Mouse (Mus musculus): ENCODE data around the gene Akirin2.

Akirin2 gene

DNA sequence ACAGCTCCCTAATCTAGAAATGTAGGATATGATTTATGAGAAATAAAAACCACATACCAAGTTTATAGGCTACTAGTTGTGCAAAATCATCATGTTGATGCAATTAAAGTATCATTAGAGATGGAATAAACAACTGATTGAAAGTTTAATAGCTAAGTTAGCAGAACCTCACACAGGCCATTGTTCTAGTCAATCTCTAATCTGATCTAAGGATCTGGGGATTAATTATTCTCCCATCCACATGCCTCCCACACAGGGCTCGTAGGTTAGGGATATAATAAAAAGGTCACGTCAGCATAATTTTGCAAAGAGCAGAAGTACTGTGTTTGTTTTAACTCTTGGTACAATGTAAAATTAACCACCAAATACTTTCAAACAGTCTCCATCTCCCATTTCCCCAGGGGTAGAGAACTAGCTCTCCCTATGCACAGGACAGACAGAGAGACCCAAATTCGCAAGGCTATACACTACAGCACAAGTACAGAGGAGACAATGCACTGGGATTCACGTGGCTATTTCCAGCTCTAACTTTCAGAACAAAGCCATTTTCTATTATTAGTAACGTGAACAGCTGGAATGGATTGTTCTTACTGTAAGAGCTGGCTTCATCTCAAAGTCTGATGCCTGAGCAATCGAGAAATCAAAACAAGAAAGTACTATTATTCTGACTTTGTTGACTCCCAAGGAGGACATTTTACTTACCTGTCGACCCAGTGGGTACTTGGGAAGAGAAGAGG is 34.3 kb downstream of the Akirin2 start:
- DNase-seq (ENCODE audit: low read depth, low spot score) = no peak

DNA sequence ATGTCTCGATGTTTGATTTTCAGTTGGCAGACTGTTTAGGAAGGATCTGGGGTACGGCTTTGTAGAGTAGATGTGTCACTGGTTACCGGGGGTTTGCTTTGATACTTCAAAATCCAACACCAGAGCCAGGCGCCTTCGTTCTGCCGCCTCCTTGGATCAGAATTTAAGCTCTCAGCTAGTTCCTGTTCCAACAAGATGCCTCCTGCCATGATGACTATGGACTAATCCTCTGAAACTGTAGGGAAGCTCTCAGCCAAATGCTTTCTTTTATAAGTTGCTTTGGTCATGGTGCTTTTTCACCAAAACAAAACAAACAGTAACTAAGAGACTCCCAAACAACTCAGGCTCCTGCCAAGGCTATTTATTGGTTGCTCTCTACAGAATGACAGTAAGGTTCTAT is 52.4 kb downstream of the Akirin2 start:
- no peak for DNase-seq (ENCODE audit: low read depth, low spot score)

DNA sequence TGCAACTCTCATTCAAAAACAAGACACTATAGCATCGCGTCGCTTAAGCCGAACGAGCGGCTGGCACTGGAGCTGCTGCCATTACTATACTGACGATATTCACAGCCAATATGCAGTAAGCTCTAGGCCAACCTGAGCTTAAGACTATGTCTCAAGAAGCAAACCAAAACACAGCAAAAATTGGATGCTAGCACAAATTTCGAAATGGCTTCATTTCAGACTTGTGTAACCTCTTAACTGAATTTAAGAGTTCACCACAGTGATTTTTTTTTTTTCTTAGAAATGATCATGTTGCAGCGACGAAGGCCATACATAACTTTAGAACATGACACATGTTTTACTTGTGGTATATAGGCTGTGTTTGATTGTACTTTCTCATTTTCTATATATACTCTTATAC is 55.9 kb downstream of the Akirin2 start:
- no peak for DNase-seq (ENCODE audit: low read depth, low spot score)

DNA sequence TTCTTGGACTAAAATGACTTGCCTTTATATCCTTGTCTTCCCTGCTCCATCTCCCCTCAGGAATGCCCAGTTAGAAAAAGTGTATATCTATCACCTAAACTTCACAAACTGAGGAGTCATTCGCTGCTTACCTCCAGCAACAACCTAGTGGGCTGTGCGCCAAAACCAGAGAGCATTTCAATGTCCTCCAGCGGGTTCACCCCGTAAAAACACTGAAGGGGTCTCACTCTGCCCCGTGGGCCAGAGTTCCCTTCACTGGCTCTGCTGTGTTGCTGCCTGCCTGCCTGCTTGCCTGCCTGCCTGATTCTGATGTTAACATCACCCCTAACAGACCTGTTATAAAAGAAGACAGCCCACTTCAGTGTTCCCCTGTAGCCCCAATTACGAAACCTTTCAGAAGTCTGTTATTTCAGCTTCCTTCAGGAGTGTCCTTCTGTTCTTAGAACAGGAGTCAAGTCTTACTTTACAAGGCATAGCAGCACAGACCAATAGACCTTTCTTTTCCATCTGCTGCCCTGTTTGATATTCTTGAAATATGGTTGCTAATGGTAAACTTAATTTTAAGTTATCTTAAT is 62.9 kb downstream of the Akirin2 start:
- DNase-seq (ENCODE audit: low read depth, low spot score) = no peak

DNA sequence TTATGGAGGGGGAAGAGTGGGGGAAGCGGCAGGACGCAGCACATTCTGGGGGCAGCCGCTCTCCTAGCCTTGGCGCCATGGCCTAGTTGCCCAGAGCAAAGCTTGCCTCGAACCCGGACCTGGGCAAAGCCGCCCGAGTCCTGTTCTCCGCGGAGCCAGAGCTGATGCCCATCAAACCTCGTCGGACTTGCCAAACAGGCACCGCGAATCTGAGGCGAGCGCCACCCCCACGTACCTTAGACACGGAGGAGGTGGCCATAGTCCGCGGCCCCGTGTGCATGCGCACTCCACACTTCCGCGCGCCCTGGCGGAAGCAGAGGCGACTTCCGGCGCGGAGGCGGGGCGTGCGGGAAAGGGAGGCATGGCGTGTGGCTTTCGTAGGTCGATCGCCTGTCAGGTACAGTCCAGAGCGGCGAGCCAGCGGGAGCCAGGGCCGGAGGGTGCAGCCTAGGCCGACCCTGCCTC is 63.9 kb downstream of the Akirin2 start, which contains the start of the genes Orc3 and Rars2:
Gene Orc3, minus strand, starts transcription at position 315 of the 465 bp plus-strand sequence.
Gene Rars2, plus strand, starts transcription at position 328 of the 465 bp plus-strand sequence.
- DNase-seq (ENCODE audit: low read depth, low spot score) = peak; percentile 97

DNA sequence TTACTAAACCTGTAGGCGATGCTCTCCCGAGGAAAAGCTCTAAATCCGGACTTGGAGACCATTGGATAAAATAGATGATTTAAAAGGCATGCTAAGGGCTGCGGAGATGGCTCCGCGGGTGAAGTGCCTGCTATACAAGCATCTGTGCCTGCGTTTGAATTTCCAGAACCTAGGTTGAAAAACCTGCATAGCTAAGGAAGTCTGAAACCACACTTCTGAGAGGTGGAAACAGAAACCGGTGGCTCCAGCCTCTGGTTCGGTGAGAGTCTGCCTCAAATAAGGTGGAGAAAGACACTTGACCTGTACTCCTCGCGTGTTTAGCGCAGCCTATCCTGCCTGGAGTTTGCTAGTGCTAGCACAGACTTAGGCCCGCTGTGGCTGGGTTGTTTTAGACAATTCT is 64.6 kb downstream of the Akirin2 start:
- DNase-seq (ENCODE audit: low read depth, low spot score) = peak; percentile 51

DNA sequence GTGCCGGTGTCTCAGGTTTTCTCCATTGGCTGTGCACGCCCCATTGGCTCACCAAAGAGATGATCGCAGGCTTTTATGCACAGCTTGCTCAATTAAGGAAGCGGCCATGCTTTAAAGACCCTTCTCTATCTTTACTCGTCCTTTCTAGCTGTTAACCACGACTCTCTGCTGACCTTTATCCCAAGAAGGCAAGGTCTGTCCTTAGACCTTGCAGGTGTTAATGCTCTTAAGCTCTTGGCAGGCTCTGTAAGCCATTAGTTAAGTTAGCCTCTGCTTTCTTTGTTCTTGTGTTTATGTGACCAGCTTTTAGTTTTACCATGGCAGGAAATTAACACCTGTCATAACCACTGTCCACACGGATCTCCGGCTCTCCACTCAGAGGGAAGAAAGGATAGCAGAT is 65.4 kb downstream of the Akirin2 start:
- no peak for DNase-seq (ENCODE audit: low read depth, low spot score)
